Mouse (Mus musculus): Measurements from ENCODE around the gene Plekha6. TPM values are rescaled to one million over a fixed set of nuclear protein-coding genes. Genes with fewer than 3 reads are reported as not detected.
A peak's percentile ranks its signal among the peaks of the same experiment; 100 is the strongest.

Plekha6 gene
- polyA plus RNA-seq, 1 experiment from 2014 or later, result 23.4 TPM

DNA sequence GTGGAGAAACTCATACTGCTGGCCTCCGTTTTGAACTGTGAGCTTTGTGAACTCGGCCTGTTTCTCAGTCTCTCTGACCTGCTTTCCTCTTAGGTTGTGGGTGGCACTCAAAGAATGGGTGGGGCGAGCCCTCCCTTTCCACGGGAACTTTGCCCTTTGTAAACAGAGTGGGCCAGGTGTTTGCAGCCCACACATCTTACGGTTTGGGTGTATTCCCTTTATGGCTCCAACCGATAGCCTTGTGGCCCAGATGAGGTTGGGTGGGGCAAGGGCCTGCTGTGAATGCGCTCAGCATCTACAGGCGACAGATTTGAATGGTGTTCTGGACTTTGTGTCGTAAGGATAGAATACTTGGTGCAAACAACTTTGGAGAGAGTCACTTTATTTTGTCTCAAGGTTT is 26.5 kb downstream of the Plekha6 start:
- Histone ChIP-seq H3K9me3 (no peaks in the 10 kb centered on the region), H3K4me3 (no peak overlapping the region), H3K4me2 (no peak overlapping the region), H3K4me1 (peaks cover 46% of the 10 kb centered on the region), H3K36me3 (replicated peaks) (0 out of 2 replicates have a peak, but pooled peaks cover 2% of the 10 kb centered on the region), H3K27ac (no peak overlapping the region), H3K27me3 (replicated peaks) (no peaks in the 10 kb centered on the region), H3K9ac (no peak overlapping the region)
- no peak for ATAC-seq (replicated peaks)
- WGBS, result 92% methylated on average over 9 of the region's 9 CpGs

DNA sequence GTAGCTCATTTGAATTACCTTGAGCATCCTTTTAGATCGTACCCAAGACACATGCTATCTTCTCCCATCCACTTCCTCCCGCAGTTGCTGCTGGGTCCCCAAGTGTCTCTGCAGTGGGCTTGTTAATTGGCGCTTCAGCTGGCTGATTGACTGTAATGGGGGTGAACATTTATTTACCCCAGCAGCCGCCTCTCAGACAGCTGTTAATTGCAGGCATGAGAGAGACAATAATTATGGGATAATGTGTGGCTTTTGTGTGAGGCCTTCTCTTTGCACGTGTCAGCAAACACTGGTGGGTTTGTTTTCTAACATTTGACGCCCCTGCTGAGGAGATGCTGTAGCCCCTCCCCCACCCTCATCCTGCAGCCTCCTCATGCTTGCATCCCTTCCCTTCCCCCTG is 32.2 kb downstream of the Plekha6 start:
- no peak for ATAC-seq (replicated peaks)
- Histone ChIP-seq H3K4me3 (no peak overlapping the region), H3K9ac (no peak overlapping the region), H3K36me3 (replicated peaks) (no peaks in the 10 kb centered on the region), H3K27me3 (replicated peaks) (no peaks in the 10 kb centered on the region), H3K27ac (peak overlapping the region; percentile 56), H3K4me2 (no peak overlapping the region), H3K9me3 (no peaks in the 10 kb centered on the region), H3K4me1 (peaks cover 53% of the 10 kb centered on the region)
- 22% methylated on average over 6 of the region's 6 CpGs for WGBS

DNA sequence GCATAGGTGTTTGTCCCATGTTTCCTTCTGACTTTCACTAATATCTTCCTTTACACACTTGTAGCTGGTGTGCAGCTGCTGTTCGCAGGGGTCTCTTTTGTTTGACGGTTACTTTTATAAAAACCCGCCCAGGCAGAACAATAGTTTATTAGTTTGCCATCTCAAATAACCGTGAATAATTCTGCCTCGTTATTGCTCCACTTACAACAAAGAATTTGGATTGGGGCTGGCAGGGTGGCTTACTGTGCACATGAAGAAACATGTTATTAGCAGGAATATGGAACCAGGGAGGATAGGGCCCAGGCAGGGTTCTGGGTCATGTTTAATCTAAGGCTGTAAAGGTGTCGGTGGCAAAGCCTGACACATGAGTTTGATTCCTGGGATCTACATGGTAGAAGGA is 33.3 kb downstream of the Plekha6 start:
- H3K9me3 ChIP-seq, result no peaks in the 10 kb centered on the region
- no peak overlapping the region for H3K9ac ChIP-seq
- WGBS, result 31% methylated on average over 6 of the region's 6 CpGs
- no peaks in the 10 kb centered on the region for H3K36me3 ChIP-seq (replicated peaks)
- H3K27me3 ChIP-seq (replicated peaks), result no peaks in the 10 kb centered on the region
- ATAC-seq (replicated peaks), result no peak
- H3K4me3 ChIP-seq, result no peak overlapping the region
- H3K4me1 ChIP-seq, result peaks cover 58% of the 10 kb centered on the region
- no peak overlapping the region for H3K4me2 ChIP-seq
- no peak overlapping the region for H3K27ac ChIP-seq

DNA sequence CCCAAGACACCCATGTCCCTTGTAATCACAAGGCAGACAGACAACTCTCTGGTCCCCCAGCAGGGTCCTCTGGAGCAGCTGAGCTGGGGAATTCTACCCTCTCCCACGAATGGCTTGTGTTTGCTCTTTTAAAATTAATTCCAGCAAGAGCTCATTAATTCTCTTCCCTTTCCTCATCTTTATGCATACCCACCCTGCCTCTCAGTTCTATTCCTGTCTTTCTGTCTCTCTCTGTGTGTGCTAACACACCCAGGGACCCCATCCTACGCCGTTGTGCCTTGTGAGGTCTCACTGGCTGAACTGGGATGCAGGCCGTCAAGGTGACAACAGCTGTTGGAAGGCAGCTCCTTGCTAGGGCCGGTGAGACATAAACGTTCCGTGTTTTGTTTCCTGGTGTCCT is 35.7 kb downstream of the Plekha6 start:
- Histone ChIP-seq H3K9ac (no peak overlapping the region), H3K4me2 (no peak overlapping the region), H3K9me3 (no peaks in the 10 kb centered on the region), H3K27ac (peak overlapping the region; percentile 77), H3K4me1 (peaks cover 58% of the 10 kb centered on the region), H3K27me3 (replicated peaks) (no peaks in the 10 kb centered on the region), H3K4me3 (no peak overlapping the region), H3K36me3 (replicated peaks) (no peaks in the 10 kb centered on the region)
- peak; percentile 22; the same call in 1 of the 2 replicates for ATAC-seq (replicated peaks)
- WGBS, result 29% methylated on average over 7 of the region's 7 CpGs

DNA sequence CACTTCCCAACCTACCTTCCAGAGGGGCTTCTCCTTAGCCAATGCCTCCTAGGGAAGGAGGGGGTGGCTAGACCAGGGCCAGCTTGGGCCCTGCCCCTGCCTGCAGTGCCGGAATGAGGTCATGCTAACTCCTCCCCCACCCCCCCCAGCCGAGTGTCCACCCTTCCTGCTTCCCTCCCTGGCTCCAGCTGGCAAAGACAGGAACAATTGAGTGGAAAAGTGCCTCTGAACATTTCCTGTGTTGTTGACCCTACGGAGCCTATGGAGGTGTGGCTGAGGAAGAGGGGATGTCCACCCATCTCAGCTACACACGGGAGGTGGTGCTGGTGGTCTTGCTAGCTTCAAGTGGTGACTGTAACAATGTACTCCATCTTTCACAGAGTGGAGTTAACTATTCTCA is 37.5 kb downstream of the Plekha6 start:
- H3K4me3 ChIP-seq, result no peak overlapping the region
- no peak for ATAC-seq (replicated peaks)
- no peak overlapping the region for H3K27ac ChIP-seq

DNA sequence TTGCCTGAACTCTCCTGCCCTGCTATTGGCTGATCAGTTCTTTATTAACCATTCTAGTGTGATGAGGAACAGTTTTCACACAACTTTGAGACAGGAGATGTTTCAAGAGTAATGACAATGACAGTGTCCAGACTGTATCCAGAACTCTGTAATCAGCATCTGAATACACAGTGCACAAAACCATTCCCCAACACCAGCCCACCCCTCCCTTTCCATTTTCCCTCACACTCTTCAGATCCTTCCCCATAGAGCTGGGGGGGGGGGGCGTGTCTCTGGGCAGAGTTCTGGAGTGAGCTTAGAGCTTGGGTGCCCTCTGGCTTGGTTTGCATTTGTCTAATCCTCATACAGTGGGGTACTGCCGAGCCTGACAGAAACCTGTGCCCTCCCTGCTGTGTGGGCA is 39.7 kb downstream of the Plekha6 start:
- H3K4me1 ChIP-seq, result peaks cover 52% of the 10 kb centered on the region
- H3K36me3 ChIP-seq (replicated peaks), result no peaks in the 10 kb centered on the region
- no peak overlapping the region for H3K9ac ChIP-seq
- no peaks in the 10 kb centered on the region for H3K9me3 ChIP-seq
- H3K4me3 ChIP-seq, result no peak overlapping the region
- ATAC-seq (replicated peaks), result no peak
- 0 out of 2 replicates have a peak overlapping the region, but pooled peaks have one; percentile 14 for H3K27ac ChIP-seq
- no peak overlapping the region for H3K4me2 ChIP-seq
- 39% methylated on average over 2 of the region's 2 CpGs for WGBS
- no peaks in the 10 kb centered on the region for H3K27me3 ChIP-seq (replicated peaks)

More for the DNA sequence above, 37.5 kb downstream of the Plekha6 start:
- 52% methylated on average over 4 of the region's 4 CpGs for WGBS
- Histone ChIP-seq H3K27me3 (replicated peaks) (no peaks in the 10 kb centered on the region), H3K4me1 (peaks cover 48% of the 10 kb centered on the region), H3K9ac (no peak overlapping the region), H3K4me2 (no peak overlapping the region), H3K9me3 (no peaks in the 10 kb centered on the region), H3K36me3 (replicated peaks) (no peaks in the 10 kb centered on the region)

DNA sequence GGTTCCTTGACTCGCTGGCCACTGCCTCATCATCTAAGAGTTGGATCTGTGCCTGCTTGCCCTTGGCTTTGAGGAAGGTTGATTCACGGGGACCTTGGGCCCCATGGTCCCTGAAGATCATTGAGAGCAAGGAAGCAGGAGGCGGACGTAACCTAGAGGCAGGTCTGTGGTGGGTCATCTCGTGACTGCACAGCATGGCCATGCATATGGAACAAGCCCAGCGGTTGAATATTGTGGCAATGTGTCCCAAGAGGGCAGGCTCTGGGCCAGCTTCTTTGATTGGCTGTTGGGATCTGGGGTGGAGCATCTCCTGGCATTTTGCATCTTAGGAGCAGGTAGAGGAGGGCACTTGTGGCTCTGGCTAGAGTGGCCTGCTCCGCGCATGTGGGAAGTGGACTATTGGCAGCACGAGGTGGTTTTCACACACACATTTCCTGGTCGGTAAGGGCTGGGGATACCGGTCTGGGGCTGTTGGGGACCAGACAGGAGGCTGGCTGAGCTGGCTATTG is 40.4 kb downstream of the Plekha6 start:
- peaks cover 51% of the 10 kb centered on the region for H3K4me1 ChIP-seq
- no peaks in the 10 kb centered on the region for H3K27me3 ChIP-seq (replicated peaks)
- no peaks in the 10 kb centered on the region for H3K9me3 ChIP-seq
- H3K27ac ChIP-seq, result 0 out of 2 replicates have a peak overlapping the region, but pooled peaks have one; percentile 14
- H3K9ac ChIP-seq, result no peak overlapping the region; the same call in 1 of the 2 replicates
- ATAC-seq (replicated peaks), result no peak
- H3K4me3 ChIP-seq, result no peak overlapping the region
- 56% methylated on average over 11 of the region's 11 CpGs for WGBS
- no peak overlapping the region for H3K4me2 ChIP-seq
- no peaks in the 10 kb centered on the region for H3K36me3 ChIP-seq (replicated peaks)

DNA sequence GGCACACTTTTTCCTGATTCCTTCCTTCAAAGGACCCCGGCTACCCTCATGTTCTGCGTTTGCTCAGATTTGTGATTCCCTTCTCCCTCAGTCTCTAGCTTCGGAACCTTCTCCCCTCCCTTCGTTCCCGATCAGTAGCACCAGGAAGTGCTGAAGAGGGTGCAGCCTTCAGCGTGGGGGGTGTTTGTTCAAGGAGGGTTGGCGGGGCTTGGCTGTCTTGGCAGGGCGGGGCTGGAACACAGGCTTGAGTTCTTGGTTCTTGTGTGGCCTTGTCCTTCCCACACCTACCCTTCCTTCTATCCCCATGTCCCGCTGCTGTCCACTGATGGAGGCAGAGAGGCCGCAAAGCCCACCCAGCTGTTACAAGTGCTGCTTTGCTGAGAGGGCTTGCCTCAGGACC is 41.0 kb downstream of the Plekha6 start:
- no peak overlapping the region for H3K27ac ChIP-seq
- no peak overlapping the region for H3K4me2 ChIP-seq
- H3K9ac ChIP-seq, result no peak overlapping the region
- ATAC-seq (replicated peaks), result no peak
- no peak overlapping the region for H3K4me3 ChIP-seq
- H3K4me1 ChIP-seq, result peaks cover 51% of the 10 kb centered on the region
- no peaks in the 10 kb centered on the region for H3K9me3 ChIP-seq
- no peaks in the 10 kb centered on the region for H3K27me3 ChIP-seq (replicated peaks)
- no peaks in the 10 kb centered on the region for H3K36me3 ChIP-seq (replicated peaks)
- WGBS, result 82% methylated on average over 10 of the region's 10 CpGs

DNA sequence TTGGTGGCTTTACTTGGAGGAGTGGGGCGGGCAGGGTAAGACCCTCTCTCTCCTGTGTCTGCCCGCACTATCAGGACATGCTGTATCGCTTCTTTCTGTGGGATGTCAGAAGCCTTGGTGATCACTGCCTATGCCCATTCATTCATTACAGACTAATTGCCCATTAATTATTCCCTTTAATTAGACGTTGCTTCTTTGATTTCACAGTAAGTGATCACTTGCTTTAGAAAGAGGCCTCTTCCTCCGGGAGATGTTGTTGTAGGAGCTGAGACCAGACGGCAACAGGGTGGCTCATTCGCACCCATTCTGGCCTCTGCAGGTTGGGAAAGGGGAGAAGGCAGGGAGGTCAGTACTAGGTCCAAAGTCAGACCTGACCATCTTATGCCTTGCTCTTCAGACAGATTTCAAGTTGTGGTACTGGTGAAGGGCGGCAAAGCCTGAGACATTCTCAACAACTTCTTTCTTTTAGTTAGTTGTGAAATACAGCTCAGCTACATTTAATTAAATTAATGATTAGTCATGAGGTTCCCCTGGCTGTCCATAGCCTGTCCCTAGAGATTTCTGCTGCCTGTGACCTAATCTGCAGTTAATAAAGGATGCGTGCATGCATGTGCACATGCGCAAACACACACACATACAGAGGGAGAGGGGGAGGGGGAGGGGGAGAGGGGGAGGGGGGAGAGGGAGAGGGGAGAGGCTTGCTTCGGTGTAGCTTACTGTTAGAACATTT is 44.2 kb downstream of the Plekha6 start:
- Histone ChIP-seq H3K36me3 (replicated peaks) (no peaks in the 10 kb centered on the region), H3K4me2 (no peak overlapping the region), H3K4me1 (peaks cover 51% of the 10 kb centered on the region), H3K4me3 (no peak overlapping the region), H3K9me3 (no peaks in the 10 kb centered on the region), H3K9ac (no peak overlapping the region), H3K27ac (no peak overlapping the region), H3K27me3 (replicated peaks) (no peaks in the 10 kb centered on the region)
- no peak for ATAC-seq (replicated peaks)
- WGBS, result 54% methylated on average over 11 of the region's 11 CpGs

DNA sequence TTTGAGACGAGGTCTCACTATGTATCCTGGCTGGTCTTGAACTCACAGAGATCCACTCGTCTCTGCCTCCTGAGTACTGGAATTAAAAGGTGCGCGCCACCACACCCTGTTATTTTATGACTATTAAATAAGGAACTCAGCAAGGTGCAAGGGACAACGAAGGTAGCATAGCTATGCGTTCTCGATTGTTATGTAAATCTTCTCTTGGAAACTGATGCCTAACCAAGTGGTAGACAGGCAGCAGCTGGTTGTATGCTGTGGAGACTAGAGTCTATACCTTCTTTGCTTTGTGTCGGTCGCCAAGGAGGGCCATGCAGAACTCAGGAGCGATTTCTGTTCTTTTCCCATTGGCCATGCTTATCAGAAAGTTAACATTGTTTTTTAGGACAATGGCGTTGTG is 45.0 kb downstream of the Plekha6 start:
- no peak overlapping the region for H3K4me3 ChIP-seq
- ATAC-seq (replicated peaks), result no peak
- H3K27ac ChIP-seq, result peak overlapping the region; percentile 31; the same call in 1 of the 2 replicates
- no peak overlapping the region for H3K9ac ChIP-seq
- H3K36me3 ChIP-seq (replicated peaks), result no peaks in the 10 kb centered on the region
- peaks cover 46% of the 10 kb centered on the region for H3K4me1 ChIP-seq
- no peaks in the 10 kb centered on the region for H3K9me3 ChIP-seq
- H3K4me2 ChIP-seq, result no peak overlapping the region
- H3K27me3 ChIP-seq (replicated peaks), result no peaks in the 10 kb centered on the region
- 64% methylated on average over 11 of the region's 11 CpGs for WGBS

DNA sequence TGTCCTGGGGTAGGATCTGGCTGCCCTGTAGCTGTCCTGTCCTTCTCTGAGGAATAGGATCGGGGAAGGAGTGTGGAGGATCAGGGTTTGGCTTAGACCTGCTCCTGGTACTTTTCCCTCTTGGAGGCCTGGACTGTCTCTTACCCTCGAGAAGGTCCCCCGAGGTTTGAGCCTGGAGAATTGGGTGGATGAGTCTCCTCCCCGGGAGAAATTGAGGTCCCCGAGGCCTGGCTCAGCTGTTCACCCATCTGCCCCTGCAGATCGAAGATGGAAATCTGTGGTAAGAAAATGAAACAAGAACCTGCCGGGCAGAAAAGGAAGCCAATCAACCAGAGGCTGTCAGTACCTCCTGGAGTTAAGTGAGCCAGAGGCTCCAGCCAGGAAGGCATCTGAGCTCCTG is 45.5 kb downstream of the Plekha6 start:
- WGBS, result 22% methylated on average over 7 of the region's 7 CpGs
- Histone ChIP-seq H3K4me3 (no peak overlapping the region), H3K27ac (peak overlapping the region; percentile 31; the same call in 1 of the 2 replicates), H3K4me1 (peaks cover 46% of the 10 kb centered on the region), H3K36me3 (replicated peaks) (no peaks in the 10 kb centered on the region), H3K9ac (no peak overlapping the region), H3K9me3 (no peaks in the 10 kb centered on the region), H3K27me3 (replicated peaks) (no peaks in the 10 kb centered on the region), H3K4me2 (peak overlapping the region; percentile 5; the same call in 1 of the 2 replicates)
- ATAC-seq (replicated peaks), result no peak

DNA sequence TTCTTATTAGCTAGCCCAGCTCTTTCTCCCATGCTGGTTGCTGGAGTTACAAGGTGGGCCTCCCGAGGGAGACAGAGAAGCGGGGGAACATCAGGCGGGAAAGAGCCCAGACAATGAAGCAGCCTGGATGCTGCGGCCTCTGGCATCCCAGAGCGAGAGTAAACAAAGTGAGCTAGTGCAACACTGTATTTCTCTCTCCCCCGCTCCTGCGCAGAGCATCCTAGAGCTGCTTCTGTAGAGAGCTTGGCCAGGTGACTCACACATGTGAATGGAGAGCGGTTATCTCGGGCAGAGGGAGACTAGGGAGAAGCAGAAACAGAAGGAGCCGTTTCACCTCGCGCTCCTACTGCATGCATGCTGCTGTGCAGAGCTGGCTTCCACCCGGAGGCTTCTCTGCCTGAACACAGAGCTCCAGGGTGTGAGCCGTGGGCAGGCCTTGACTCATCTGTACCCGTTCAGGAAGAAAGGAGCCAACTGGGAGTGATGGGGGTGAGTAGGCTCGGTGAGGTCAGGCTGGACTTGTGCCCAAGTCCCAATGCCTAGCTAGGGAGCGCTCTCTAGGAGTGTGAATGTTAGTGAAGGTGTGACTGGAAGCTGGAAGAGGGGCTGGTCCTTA is 46.0 kb downstream of the Plekha6 start:
- peaks cover 48% of the 10 kb centered on the region for H3K4me1 ChIP-seq
- H3K4me2 ChIP-seq, result peak overlapping the region; percentile 5; the same call in 1 of the 2 replicates
- ATAC-seq (replicated peaks), result peak; percentile 51; the same call in 1 of the 2 replicates

More for the DNA sequence above, 46.0 kb downstream of the Plekha6 start:
- no peaks in the 10 kb centered on the region for H3K36me3 ChIP-seq (replicated peaks)
- no peaks in the 10 kb centered on the region for H3K9me3 ChIP-seq
- H3K27me3 ChIP-seq (replicated peaks), result no peaks in the 10 kb centered on the region
- no peak overlapping the region for H3K9ac ChIP-seq
- H3K4me3 ChIP-seq, result no peak overlapping the region
- WGBS, result 21% methylated on average over 17 of the region's 17 CpGs
- peak overlapping the region; percentile 31 for H3K27ac ChIP-seq
